Mouse (Mus musculus) MEL (cell line): ENCODE measurements at regions not wholly inside any gene's neighbourhood (a gene's known extent, or its start where the extent isn't known, plus 50 kb on each side); places are given as distances from the start of the nearest gene placed in this dataset.
A peak's percentile ranks its signal among the peaks of the same experiment; 100 is the strongest.

Source experiments
- DNase-seq: peaks from one replicate; pipeline ENCODE4 v3.0.0; 2011; ENCODE audit warnings: low read depth, low spot score
- H3K27ac ChIP-seq: 2 replicates; pipeline ENCODE4 v1.5.1; 2012; ENCODE audit warnings: low read depth, mild to moderate bottlenecking, control low read depth, low read length, moderate library complexity; ENCODE audit not compliant: control insufficient read depth
- H3K27me3 ChIP-seq, 2 experiments: fragments of 150-350 bp in 1 of 2; sonication (generic) in 1 of 2; 2 replicates each; pipeline ENCODE4 v1.6.1; 2012; ENCODE audit warnings: low read length in 2 of 2, mild to moderate bottlenecking in 2 of 2, improper control_type of control experiment in 1 of 2, moderate library complexity in 1 of 2; ENCODE audit not compliant: insufficient read depth in 2 of 2, control insufficient read depth in 1 of 2
- H3K36me3 ChIP-seq, 2 experiments: 2 replicates each; pipeline ENCODE4 v1.6.1; 2012 to 2014; ENCODE audit warnings: low read length in 2 of 2, improper control_type of control experiment in 1 of 2, inconsistent platforms in 1 of 2, mild to moderate bottlenecking in 1 of 2; ENCODE audit not compliant: insufficient read depth in 2 of 2, control insufficient read depth in 1 of 2
- H3K4me1 ChIP-seq, 2 experiments: fragments of 150-350 bp in 1 of 2; sonication (generic) in 1 of 2; 2 replicates each; pipeline ENCODE4 v1.6.1; 2012; ENCODE audit warnings: low read length in 2 of 2, improper control_type of control experiment in 1 of 2, mild to moderate bottlenecking in 1 of 2; ENCODE audit not compliant: insufficient read depth in 2 of 2, control insufficient read depth in 1 of 2
- H3K4me3 ChIP-seq, 2 experiments: fragments of 150-350 bp in 1 of 2; sonication (generic) in 1 of 2; 2 replicates each; pipeline ENCODE4 v1.5.1; 2012; ENCODE audit warnings: low read depth in 2 of 2, low read length in 2 of 2, mild to moderate bottlenecking in 2 of 2, moderate library complexity in 2 of 2, control low read depth in 1 of 2, improper control_type of control experiment in 1 of 2; ENCODE audit not compliant: control insufficient read depth in 1 of 2, insufficient read depth in 1 of 2
- H3K79me2 ChIP-seq: 2 replicates; pipeline ENCODE4 v1.6.1; 2012; ENCODE audit warnings: mild to moderate bottlenecking, low read length, moderate library complexity; ENCODE audit not compliant: control insufficient read depth, poor library complexity, insufficient read depth
- H3K9ac ChIP-seq: 2 replicates; pipeline ENCODE4 v1.6.1; 2012; ENCODE audit warnings: low read depth, mild to moderate bottlenecking, control low read depth, low read length, moderate library complexity; ENCODE audit not compliant: control insufficient read depth, poor library complexity, severe bottlenecking
- H3K9me3 ChIP-seq: fragments of 150-350 bp; sonication (generic); replicated peaks from 2 replicates; pipeline ENCODE4 v1.6.1; 2012; ENCODE audit warnings: mild to moderate bottlenecking, low read length, improper control_type of control experiment, moderate library complexity; ENCODE audit not compliant: insufficient read depth
- BHLHE40 ChIP-seq: IDR thresholded peaks from 2 replicates; pipeline ENCODE4 v1.6.1; 2012; ENCODE audit warnings: low read depth, mild to moderate bottlenecking, inconsistent platforms, low read length, improper control_type of control experiment, borderline replicate concordance
- CHD2 ChIP-seq: IDR thresholded peaks from 2 replicates; pipeline ENCODE4 v1.6.1; 2011; ENCODE audit warnings: low read length, improper control_type of control experiment
- EP300 ChIP-seq, 2 experiments: IDR thresholded peaks; 2 replicates each; pipeline ENCODE4 v1.6.1; 2011; ENCODE audit warnings: improper control_type of control experiment in 2 of 2, low read length in 2 of 2, low read depth in 1 of 2, mild to moderate bottlenecking in 1 of 2
- GATA1 ChIP-seq: IDR thresholded peaks from 2 replicates; pipeline ENCODE4 v1.6.1; 2011; ENCODE audit warnings: low read depth, low read length, improper control_type of control experiment
- HCFC1 ChIP-seq: IDR thresholded peaks from 2 replicates; pipeline ENCODE4 v1.6.1; 2012; ENCODE audit warnings: low read depth, mild to moderate bottlenecking, inconsistent platforms, low read length, improper control_type of control experiment, moderate library complexity
- KAT2A ChIP-seq: conservative IDR thresholded peaks from 2 replicates; pipeline ENCODE4 v1.6.1; 2012; ENCODE audit warnings: low read depth, low read length, improper control_type of control experiment, inconsistent platforms
- MAX ChIP-seq: IDR thresholded peaks from 2 replicates; pipeline ENCODE4 v1.6.1; 2011; ENCODE audit warnings: low read length, improper control_type of control experiment
- MXI1 ChIP-seq: IDR thresholded peaks from 2 replicates; pipeline ENCODE4 v1.6.1; 2011; ENCODE audit warnings: mild to moderate bottlenecking, low read depth, low read length, improper control_type of control experiment
- MYB ChIP-seq: IDR thresholded peaks from 2 replicates; pipeline ENCODE4 v1.6.1; 2011; ENCODE audit warnings: mild to moderate bottlenecking, low read depth, low read length, improper control_type of control experiment
- MYC ChIP-seq: IDR thresholded peaks from 2 replicates; pipeline ENCODE4 v1.6.1; 2011; ENCODE audit warnings: low read depth, mild to moderate bottlenecking, low read length, improper control_type of control experiment, moderate library complexity
- NELFE ChIP-seq: IDR thresholded peaks from 2 replicates; pipeline ENCODE4 v1.6.1; 2011; ENCODE audit warnings: low read depth, low read length, improper control_type of control experiment
- NRF1 ChIP-seq: IDR thresholded peaks from 2 replicates; pipeline ENCODE4 v1.6.1; 2014; ENCODE audit warnings: low read depth, mild to moderate bottlenecking, inconsistent platforms, low read length, improper control_type of control experiment, moderate library complexity; ENCODE audit not compliant: poor library complexity, insufficient read depth, severe bottlenecking
- POLR2AphosphoS2 ChIP-seq: IDR thresholded peaks from 2 replicates; pipeline ENCODE4 v1.6.1; 2011; ENCODE audit warnings: low read length, improper control_type of control experiment
- POLR2AphosphoS5 ChIP-seq: IDR thresholded peaks from 2 replicates; pipeline ENCODE4 v1.6.1; 2012; ENCODE audit warnings: low read depth, borderline replicate concordance, mild to moderate bottlenecking, inconsistent platforms, low read length, moderate library complexity, mixed read lengths
- RCOR1 ChIP-seq: IDR thresholded peaks from 2 replicates; pipeline ENCODE4 v1.6.1; 2012; ENCODE audit warnings: low read depth, mild to moderate bottlenecking, inconsistent platforms, low read length, improper control_type of control experiment
- SIN3A ChIP-seq: IDR thresholded peaks from 2 replicates; pipeline ENCODE4 v1.6.1; 2012; ENCODE audit warnings: low read length, improper control_type of control experiment, inconsistent platforms
- TAL1 ChIP-seq: IDR thresholded peaks from 2 replicates; pipeline ENCODE4 v1.6.1; 2012; ENCODE audit warnings: mild to moderate bottlenecking, inconsistent platforms, low read length, moderate library complexity, mixed read lengths
- TCF12 ChIP-seq: IDR thresholded peaks from 2 replicates; pipeline ENCODE4 v1.6.1; 2014; ENCODE audit warnings: low read depth, mild to moderate bottlenecking, inconsistent platforms, low read length, improper control_type of control experiment, moderate library complexity
- UBTF ChIP-seq: IDR thresholded peaks from 2 replicates; pipeline ENCODE4 v1.6.1; 2012; ENCODE audit warnings: low read depth, mild to moderate bottlenecking, inconsistent platforms, low read length, improper control_type of control experiment, moderate library complexity, borderline replicate concordance; ENCODE audit not compliant: insufficient read depth
- USF2 ChIP-seq, 2 experiments: IDR thresholded peaks; 2 replicates each; pipeline ENCODE4 v1.6.1; 2011 to 2012; ENCODE audit warnings: improper control_type of control experiment in 2 of 2, low read length in 2 of 2, borderline replicate concordance in 1 of 2, inconsistent platforms in 1 of 2, low read depth in 1 of 2, mild to moderate bottlenecking in 1 of 2; ENCODE audit not compliant: insufficient read depth in 1 of 2
- ZC3H11A ChIP-seq: IDR thresholded peaks from 2 replicates; pipeline ENCODE4 v1.6.1; 2012; ENCODE audit warnings: low read depth, mild to moderate bottlenecking, inconsistent platforms, low read length, improper control_type of control experiment
- ZMIZ1 ChIP-seq: IDR thresholded peaks from 2 replicates; pipeline ENCODE4 v1.6.1; 2012; ENCODE audit warnings: low read depth, mild to moderate bottlenecking, inconsistent platforms, low read length, improper control_type of control experiment, moderate library complexity
- ZNF384 ChIP-seq: IDR thresholded peaks from 2 replicates; pipeline ENCODE4 v1.6.1; 2012; ENCODE audit warnings: low read depth, mild to moderate bottlenecking, inconsistent platforms, low read length, improper control_type of control experiment

- no peaks in the 10 kb centered on the region for H3K27me3 ChIP-seq
- no peak for TF ChIP-seq POLR2AphosphoS5
- no peak for TF ChIP-seq MAX
- no peak for TF ChIP-seq TAL1
- no peak for TF ChIP-seq EP300 (IDR thresholded peaks at IDR 0.05; ENCODE audit: low read depth in 1 of 2, low read length in 2 of 2)
- TF ChIP-seq, all 39 proteins: peak for 0
- H3K9me3 ChIP-seq = no peaks in the 10 kb centered on the region
- H3K79me2 ChIP-seq = no peaks in the 10 kb centered on the region
- H3K9ac ChIP-seq = no peak overlapping the region
- H3K4me3 ChIP-seq = peak overlapping the region in 1 of 2 experiments; percentile 51; a peak in 1 of 4 replicates
- DNase-seq = no peak
- no peak overlapping the region for H3K27ac ChIP-seq
- peaks cover 0 to 21% of the 10 kb centered on the region in 2 experiments; a peak in 3 of 4 replicates for H3K4me1 ChIP-seq
- H3K36me3 ChIP-seq = peaks cover 0 to 2% of the 10 kb centered on the region in 2 experiments; a peak in 2 of 4 replicates
Observed at GRCm38 (mm10) chr10:66921776-66922175, 174.1 kb upstream of the Jmjd1c start.

GRCm38 (mm10) chr10:66922314-66922713, 173.6 kb upstream of the Jmjd1c start:
- DNase-seq = no peak
- Histone ChIP-seq H3K27ac (no peak overlapping the region), H3K79me2 (no peaks in the 10 kb centered on the region), H3K4me3 (no peak overlapping the region), H3K36me3 (peaks cover 0 to 2% of the 10 kb centered on the region in 2 experiments; a peak in 2 of 4 replicates), H3K9ac (no peak overlapping the region), H3K9me3 (no peaks in the 10 kb centered on the region), H3K27me3 (no peaks in the 10 kb centered on the region), H3K4me1 (peaks cover 0 to 21% of the 10 kb centered on the region in 2 experiments; a peak in 3 of 4 replicates)
- TF ChIP-seq KAT2A (no peak), GATA1 (no peak), ZMIZ1 (no peak), MXI1 (no peak), NELFE (no peak), ZC3H11A (no peak), UBTF (no peak)

- Histone ChIP-seq H3K9ac (no peak overlapping the region), H3K4me3 (no peak overlapping the region), H3K4me1 (peaks cover 0 to 21% of the 10 kb centered on the region in 2 experiments; a peak in 3 of 4 replicates), H3K36me3 (peaks cover 0 to 2% of the 10 kb centered on the region in 2 experiments; a peak in 2 of 4 replicates), H3K79me2 (no peaks in the 10 kb centered on the region), H3K27ac (no peak overlapping the region), H3K9me3 (no peaks in the 10 kb centered on the region), H3K27me3 (no peaks in the 10 kb centered on the region)
- DNase-seq = no peak
- TF ChIP-seq RCOR1 (no peak), MAX (no peak), TCF12 (peak; percentile 40; the same call in 1 of the 2 replicates), SIN3A (no peak), TAL1 (peak; percentile 45), BHLHE40 (no peak), NELFE (no peak), MYB (no peak), NRF1 (no peak), ZNF384 (no peak), POLR2AphosphoS2 (no peak), HCFC1 (no peak), CHD2 (no peak), UBTF (no peak), EP300 (IDR thresholded peaks at IDR 0.05; ENCODE audit: low read depth in 1 of 2, low read length in 2 of 2) (peak; percentile 52 to 64; a peak in 3 of 4 replicates), GATA1 (0 out of 2 replicates have a peak, but pooled peaks have one; percentile 9), USF2 (IDR thresholded peaks at IDR 0.05; ENCODE audit: borderline replicate concordance in 1 of 2, insufficient read depth in 1 of 2, low read depth in 1 of 2, low read length in 2 of 2) (no peak), ZC3H11A (no peak), MYC (no peak)
Observed at GRCm38 (mm10) chr10:66923947-66924346, 172.0 kb upstream of the Jmjd1c start.
